Mouse (Mus musculus) natural killer cell, adult 2 months (primary cell): ENCODE measurements around the gene Ripor2.
"Not testable (repeated sequence)": the region's sequence is repeated elsewhere in the genome, so short reads cannot be mapped to it uniquely, and the experiment has no call there.

Experiments used
- DNase-seq, 2 experiments: peaks; one replicate each; pipeline ENCODE4 v3.0.0; 2022; ENCODE audit warnings: low spot score in 2 of 2

The Ripor2 gene

GRCm38 (mm10) chr13:24761403-24762227 is 179.6 kb downstream of the Ripor2 start, which contains the start of gene Gmnn:
Gene Gmnn, minus strand, starts transcription at chr13:24761923.
- peak; percentile 81 to 86 for DNase-seq

DNA sequence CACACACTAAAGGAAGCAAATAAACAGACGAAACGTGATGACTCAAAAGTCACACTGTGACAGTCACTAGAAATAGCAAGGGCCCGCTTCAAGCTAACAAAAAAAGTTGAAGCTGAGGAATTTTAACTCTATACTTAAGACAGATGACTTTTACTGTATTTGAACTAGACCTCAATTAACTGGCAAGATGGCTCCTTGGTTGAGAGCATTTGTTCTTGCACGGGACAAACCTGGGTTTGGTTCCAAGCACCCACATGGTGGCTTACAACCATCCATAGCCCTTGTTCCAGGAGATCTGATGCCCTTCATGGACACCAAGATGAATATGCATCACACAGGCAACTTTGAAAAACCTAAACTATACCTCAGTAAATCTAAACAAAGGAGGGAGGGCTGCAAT is 180.3 kb downstream of the Ripor2 start:
- DNase-seq: no peak

GRCm38 (mm10) chr13:24767809-24768208 is 185.8 kb downstream of the Ripor2 start:
- not testable (repeated sequence) for DNase-seq

- not testable (repeated sequence) for DNase-seq
These were observed 189.5 kb downstream of the Ripor2 start for GRCm38 (mm10) chr13:24771482-24771881.

DNA sequence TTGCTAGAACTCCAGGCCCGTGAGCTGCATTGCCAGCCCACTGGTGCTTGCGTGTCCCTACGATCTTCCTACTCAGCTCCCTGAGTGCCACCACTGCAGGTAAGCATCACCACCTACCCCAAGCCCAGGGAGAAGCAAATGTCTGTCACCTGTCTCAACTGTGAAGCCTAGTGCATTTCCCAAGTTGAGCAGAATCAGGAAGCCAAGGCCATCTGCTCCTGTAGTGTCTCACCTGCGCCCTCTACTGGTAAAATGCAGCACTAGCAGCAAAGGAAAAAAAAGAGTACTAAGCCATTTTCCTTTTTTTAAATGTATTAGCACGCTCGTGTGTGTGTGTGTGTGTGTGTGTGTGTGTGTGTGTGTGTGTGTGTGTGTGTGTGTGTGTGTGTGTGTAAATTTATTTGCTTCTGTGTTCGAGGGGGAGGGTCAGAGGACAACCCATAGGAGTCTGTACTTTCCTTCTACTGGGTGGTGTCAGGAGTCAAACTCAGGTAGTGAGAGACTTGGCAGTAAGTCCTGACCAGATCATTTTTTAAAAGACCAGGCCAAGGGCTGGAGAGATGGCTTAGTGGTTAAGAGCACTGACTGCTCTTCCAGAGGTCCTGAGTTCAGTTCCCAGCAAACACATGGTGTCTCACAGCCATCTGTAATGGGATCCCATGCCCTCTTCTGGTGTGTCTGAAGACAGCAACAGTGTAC is 194.3 kb downstream of the Ripor2 start:
- peak; percentile 41 to 67 for DNase-seq

- no peak for DNase-seq
These were observed 196.0 kb downstream of the Ripor2 start for GRCm38 (mm10) chr13:24778026-24778425.

- DNase-seq: no peak
These were observed 196.9 kb downstream of the Ripor2 start for GRCm38 (mm10) chr13:24778706-24779380.

- DNase-seq: no peak
These were observed 199.9 kb downstream of the Ripor2 start for GRCm38 (mm10) chr13:24781916-24782315.
